Mouse (Mus musculus) neural tube, embryonic 10.5 days (tissue): ENCODE measurements around the gene Lce3d.
A peak's percentile ranks its signal among the peaks of the same experiment; 100 is the strongest.

Experiments
- DNase-seq: peaks from one replicate; pipeline ENCODE4 v3.0.0-alpha.2; 2017; ENCODE audit warnings: low spot score; ENCODE audit errors: extremely low spot score

The Lce3d gene

DNA sequence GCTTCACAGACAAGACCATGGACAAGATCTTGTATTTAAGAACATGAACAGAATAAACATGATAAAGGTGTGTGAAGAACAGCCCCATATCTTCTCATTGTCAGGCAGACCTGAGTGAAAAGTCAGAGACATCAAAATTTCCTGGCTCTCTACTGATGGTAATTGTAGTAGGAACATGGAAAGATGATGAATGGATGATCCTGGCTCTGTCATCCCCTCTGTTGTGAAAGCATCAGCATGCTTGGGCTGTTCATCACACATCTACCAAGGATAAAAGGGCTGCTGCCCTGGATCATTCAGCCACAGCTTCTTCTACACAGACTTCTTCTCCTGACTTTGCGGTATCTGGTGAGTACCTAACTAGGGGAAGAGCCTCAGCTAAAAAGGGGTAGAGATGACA is at the start of gene Lce3d:
Gene Lce3d, plus strand, starts transcription at position 301 of the 400 bp plus-strand sequence.
- no peak for DNase-seq

DNA sequence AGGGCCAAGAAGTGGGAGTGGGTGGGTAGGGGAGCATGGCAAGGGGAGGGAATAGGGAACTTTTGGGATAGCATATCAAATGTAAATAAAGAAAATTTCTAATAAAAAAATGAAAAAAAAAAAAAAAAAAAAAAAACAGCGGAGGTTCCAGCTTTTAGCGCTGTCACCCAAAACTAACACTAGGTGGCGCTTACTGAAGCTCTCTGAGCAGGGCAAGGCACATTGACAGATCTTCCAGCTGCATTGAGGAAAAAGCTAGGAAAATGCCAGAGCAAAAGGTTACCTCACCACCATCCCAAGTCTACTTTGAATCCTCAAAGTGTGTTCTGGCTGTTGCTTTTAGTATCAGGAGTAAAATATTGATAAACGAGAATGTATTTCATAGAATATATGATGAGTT is 49.6 kb upstream of the Lce3d start:
- DNase-seq: no peak

DNA sequence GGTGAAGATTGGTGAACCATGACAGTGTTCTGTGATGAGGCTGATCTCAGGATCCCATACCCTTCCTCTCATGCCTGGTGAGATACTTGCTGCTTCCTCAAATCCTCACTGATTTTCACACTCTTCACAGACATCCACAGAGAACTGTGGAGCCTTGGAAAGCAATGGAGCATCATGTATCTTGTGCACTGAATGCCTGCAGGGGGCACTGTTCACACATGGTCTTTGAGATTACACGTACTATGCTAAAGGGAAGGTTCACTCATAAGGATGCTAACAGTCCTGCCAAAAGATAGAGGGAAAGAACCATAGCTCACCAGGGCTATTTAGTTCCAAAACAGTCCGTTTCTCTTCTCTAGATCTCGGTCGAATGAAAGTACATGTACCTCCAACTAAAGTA is 36.8 kb upstream of the Lce3d start:
- peak; percentile 25 for DNase-seq

DNA sequence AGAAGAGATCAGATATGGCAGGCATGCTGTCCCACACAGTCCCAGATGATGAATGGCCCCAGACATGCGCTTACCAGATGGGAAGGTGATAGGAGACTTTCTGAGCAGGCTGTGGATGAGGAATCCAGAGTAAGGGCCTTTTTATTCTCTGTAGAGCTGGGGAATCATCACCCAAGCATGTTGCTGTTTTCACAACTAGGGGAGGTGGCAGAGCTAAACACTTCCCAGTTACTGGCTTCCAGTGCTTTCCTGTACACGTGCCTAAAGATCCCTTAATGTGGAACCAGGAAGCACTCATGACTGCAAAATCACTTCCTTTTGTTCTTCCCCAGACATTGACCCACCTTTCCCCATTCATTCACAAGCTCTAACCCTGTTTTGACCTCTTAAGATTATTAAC is 31.1 kb upstream of the Lce3d start, which contains the start of gene Lce3a:
Gene Lce3a, minus strand, starts transcription at position 101 of the 400 bp plus-strand sequence.
- no peak for DNase-seq

DNA sequence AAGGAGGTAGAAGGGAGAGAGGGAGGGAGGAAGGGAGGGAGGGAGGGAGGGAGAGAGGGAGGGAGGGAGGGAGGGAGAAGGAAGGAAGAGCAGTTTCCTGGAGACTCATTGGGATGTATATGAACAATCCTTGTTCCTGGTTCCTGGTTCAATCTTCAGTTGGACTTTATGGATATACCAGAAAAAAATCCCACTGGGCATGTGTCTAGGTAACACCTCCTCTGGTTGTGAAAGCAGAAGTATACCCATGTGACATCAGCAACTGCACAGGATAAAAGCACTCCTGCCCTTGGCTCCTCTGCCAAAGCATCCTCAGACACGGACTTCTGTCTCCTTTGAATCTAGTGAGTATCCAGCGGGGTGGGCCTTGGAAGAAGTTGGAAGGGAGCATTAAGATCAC is 24.5 kb upstream of the Lce3d start, which contains the start of gene Lce3b:
Gene Lce3b, plus strand, starts transcription at position 301 of the 400 bp plus-strand sequence.
- no peak for DNase-seq

DNA sequence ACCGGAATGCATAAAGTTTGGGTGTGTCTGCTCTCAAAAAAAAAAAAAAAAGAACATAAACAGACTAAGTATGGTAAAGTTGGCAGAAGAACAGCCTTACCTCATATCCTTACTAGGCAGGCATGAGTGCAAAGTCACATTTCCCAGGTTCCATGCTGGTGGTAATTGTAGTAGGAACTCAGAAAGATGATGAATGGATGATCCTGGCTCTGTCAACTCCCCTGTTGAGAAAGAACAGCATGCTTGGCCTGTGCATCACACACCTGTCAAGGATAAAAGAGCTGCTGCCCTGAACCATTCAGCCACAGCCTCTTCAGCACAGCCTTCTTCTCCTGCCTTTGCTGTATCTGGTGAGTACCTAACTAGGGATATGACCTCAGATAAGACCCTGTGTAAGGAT is 13.0 kb upstream of the Lce3d start, which contains the start of gene Lce3c:
Gene Lce3c, plus strand, starts transcription at position 301 of the 400 bp plus-strand sequence.
- DNase-seq: no peak

DNA sequence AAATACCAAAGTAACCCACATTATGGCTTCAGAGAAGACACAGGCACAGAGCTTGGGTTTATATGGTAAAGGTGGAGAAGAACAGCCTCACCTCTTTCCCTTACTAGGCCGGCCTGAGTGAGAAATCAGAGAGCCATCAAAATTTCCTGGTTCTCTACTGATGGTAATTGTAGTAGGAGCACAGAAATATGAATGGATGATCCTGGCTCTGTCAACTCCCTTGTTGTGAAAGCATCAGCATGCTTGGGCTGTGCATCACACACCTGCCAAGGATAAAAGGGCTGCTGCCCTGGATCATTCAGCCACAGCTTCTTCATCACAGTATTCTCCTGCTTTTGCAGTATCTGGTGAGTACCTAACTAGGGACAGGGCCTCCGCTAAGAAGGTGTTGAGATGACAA is 9.6 kb downstream of the Lce3d start, which contains the start of gene Lce3e:
Gene Lce3e, plus strand, starts transcription at position 301 of the 400 bp plus-strand sequence.
- no peak for DNase-seq

DNA sequence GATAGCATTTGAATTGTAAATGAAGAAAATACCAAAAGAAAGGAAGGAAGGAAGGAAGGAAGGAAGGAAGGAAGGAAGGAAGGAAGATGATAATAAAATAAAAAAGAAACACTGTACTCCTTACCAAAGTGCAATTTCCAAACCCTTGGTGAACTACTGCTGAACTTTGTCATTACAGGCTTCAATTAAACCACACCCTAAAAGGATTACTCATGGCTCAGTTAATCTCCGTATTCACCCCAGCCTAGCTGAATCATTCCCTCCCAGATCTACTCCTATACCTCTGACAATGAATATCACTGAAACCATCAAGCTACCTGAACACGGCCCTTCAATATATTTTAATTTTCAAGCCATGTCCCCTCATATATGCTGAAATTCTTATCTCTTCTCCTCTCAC is 21.3 kb downstream of the Lce3d start:
- no peak for DNase-seq

DNA sequence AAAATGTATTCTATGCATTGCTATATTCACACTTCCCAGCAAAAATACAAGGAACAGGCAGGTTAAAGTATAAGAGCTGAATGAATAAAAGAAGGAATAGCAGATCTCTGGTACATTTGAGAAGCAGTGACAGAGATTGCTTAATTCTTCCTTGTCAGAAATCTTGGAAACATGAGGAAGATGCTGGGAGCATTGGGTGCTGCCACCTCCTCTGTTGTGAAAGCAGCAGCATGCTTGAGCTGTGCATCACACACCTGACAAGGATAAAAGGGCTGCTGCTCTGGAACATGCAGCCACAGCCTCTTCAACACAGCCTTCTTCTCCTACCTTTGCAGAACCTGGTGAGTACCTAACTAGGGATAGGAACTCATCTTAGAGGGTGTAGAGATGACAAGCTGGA is 34.7 kb downstream of the Lce3d start, which contains the start of gene Lce3f:
Gene Lce3f, plus strand, starts transcription at position 301 of the 400 bp plus-strand sequence.
- DNase-seq: no peak

DNA sequence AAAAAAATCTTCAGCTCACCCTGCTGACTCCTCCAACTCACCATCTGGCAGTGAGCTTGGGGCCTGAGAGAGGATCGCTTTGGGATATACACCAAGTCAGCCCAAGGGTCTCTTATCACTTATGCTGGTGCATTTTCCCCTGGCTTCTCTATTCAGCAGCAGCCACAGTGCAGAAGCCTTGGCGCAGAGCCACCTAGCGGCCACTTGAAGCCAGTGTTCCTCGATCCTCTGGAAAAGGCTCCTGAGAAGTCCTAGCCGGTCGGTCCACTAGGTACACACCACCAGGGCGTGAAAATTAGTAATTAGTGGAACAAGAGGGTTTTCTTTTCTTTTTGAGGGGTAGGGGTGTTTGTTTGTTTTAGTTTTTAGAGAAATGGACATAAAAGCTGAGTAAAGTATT is 41.5 kb downstream of the Lce3d start:
- DNase-seq: peak; percentile 62

DNA sequence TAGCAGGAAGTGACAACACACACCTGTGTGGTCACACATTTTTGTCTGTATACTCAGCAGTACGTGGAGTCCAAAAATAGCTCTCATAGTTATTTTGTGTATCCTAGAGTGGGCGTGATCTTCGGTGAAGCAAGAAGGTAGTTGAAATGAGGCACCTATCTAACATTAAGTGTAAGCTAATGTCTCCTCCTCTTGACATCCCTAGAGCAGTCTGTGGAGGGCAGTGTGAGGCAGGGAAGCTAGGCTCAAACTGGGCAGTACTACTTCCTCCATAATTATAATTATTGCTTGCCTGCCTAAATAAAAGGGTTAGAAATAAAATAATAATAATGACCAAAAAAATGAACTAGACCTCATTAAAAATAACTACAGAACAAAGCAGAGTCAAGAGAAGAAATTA is 43.4 kb downstream of the Lce3d start:
- DNase-seq: no peak

DNA sequence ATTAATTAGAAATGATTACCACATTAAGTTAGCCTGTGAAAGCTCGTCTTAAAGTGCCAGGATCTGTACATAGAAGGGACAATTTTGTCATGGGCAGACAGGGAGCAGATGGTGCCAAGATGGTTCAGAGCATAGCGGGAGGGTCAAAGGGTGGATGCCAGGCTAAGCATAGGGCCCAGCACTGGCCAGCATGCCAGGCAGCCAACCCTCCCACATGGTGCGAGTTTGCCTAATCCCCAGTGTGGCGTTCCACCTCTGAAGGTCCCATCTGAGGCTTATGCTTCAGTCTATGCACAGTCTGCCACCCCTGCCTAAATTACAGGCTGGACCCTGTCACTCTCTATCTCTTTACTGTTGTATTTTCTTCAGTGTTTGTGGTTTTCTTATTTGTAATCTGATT is 45.7 kb downstream of the Lce3d start:
- no peak for DNase-seq
